Mouse (Mus musculus) limb, embryonic 15.5 days (tissue): ENCODE measurements around the gene Stum. TPM values are rescaled to one million over a fixed set of nuclear protein-coding genes. Genes with fewer than 3 reads are reported as not detected.

Experiments
- ATAC-seq: fragments of 200-750 bp; cut with Nextera tagmentation; 2 replicates; pipeline ENCODE4 v1.8.0; 2017; ENCODE audit warnings: low read depth, moderate TSS enrichment; ENCODE audit not compliant: insufficient number of reproducible peaks, low FRiP score, low TSS enrichment
- H3K27ac ChIP-seq: fragments of 300-500 bp; sonication (generic); 2 replicates; pipeline ENCODE4 v1.5.1; 2015; ENCODE audit warnings: moderate library complexity, mild to moderate bottlenecking, inconsistent platforms
- H3K27me3 ChIP-seq: fragments of 300-500 bp; sonication (generic); 2 replicates; pipeline ENCODE4 v1.6.1; 2015; ENCODE audit warnings: inconsistent platforms
- H3K36me3 ChIP-seq: fragments of 300-500 bp; sonication (generic); 2 replicates; pipeline ENCODE4 v1.6.1; 2015; ENCODE audit warnings: inconsistent platforms
- H3K4me1 ChIP-seq: fragments of 300-500 bp; sonication (generic); 2 replicates; pipeline ENCODE4 v1.6.1; 2015; ENCODE audit warnings: inconsistent platforms
- H3K4me2 ChIP-seq: fragments of 300-500 bp; sonication (generic); 2 replicates; pipeline ENCODE4 v1.6.1; 2015; ENCODE audit warnings: mild to moderate bottlenecking, inconsistent platforms
- H3K4me3 ChIP-seq: fragments of 300-500 bp; sonication (generic); 2 replicates; pipeline ENCODE4 v1.5.1; 2015; ENCODE audit warnings: mild to moderate bottlenecking, inconsistent platforms
- H3K9ac ChIP-seq: fragments of 300-500 bp; sonication (generic); 2 replicates; pipeline ENCODE4 v1.6.1; 2015; ENCODE audit warnings: inconsistent platforms
- H3K9me3 ChIP-seq: fragments of 300-500 bp; sonication (generic); 2 replicates; pipeline ENCODE4 v1.6.1; 2016; ENCODE audit warnings: inconsistent platforms
- WGBS: fragments of 180-500 bp; shearing (Covaris S2); methylation state at CpG from one replicate; pipeline ENCODE4 v1.1.7; 2015; 5-methylcytosine and 5-hydroxymethylcytosine counted together
- polyA plus RNA-seq: library from polyadenylated mRNA; unstranded; fragments of >200 nt; fragmentation: Nextera tagmentation; extraction: Ambion mirVana; gene quantifications from 2 replicates; pipeline ENCODE4 v1.2.1, GENCODE M21; 2015

Stum gene
- polyA plus RNA-seq, 1 experiment from 2014 or later = 3.9 TPM

DNA sequence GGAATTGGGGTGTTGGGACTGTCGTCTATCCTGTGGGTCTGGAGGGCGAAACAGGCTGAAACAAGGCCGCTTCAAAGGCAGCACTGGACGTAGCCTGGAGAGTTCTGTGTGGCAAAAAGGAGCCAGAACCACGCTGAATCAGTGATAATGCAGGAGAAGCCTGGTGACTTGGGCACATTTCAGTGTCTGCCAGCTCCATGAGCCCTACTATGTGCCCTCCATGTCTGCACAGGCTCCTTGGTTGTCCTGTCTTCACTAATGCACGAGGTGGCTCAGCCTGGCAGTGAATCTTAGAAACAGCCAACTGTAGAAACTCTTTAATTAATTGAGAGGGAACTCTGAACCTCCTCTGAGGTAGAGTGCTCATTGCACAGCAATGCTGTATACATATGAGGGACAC, 56.9 kb downstream of the Stum start:
- H3K27me3 ChIP-seq = no peaks in the 10 kb centered on the region
- H3K9ac ChIP-seq = no peak overlapping the region
- H3K36me3 ChIP-seq = peaks cover 13% of the 10 kb centered on the region; the same call in 1 of the 2 replicates
- no peak for ATAC-seq
- no peaks in the 10 kb centered on the region for H3K9me3 ChIP-seq
- no peak overlapping the region for H3K4me2 ChIP-seq
- peaks cover 32% of the 10 kb centered on the region for H3K4me1 ChIP-seq
- 79% methylated on average over 6 of the region's 6 CpGs for WGBS
- H3K4me3 ChIP-seq = no peak overlapping the region
- no peak overlapping the region for H3K27ac ChIP-seq

DNA sequence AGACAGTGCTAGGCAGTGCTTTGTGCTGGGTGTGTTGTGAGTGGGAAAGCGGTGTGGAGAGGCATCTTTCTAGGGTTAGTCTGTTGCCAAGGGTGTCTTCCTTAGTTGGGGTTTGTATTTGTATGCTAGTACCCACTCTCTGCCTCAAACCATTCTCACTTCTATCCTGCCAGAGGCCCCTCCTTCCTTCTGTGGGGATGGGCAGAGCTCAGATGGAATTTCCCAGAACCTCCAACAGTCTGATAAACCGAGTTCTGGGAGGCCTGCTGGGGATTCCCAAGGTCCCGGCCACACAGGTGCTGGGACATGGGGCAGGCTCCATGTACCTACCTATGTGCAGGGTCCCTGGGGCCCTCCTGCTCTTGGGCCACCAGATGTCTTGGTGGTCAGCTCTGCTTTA, 59.4 kb downstream of the Stum start:
- peaks cover 37% of the 10 kb centered on the region for H3K36me3 ChIP-seq
- no peak for ATAC-seq
- WGBS = 71% methylated on average over 3 of the region's 3 CpGs

DNA sequence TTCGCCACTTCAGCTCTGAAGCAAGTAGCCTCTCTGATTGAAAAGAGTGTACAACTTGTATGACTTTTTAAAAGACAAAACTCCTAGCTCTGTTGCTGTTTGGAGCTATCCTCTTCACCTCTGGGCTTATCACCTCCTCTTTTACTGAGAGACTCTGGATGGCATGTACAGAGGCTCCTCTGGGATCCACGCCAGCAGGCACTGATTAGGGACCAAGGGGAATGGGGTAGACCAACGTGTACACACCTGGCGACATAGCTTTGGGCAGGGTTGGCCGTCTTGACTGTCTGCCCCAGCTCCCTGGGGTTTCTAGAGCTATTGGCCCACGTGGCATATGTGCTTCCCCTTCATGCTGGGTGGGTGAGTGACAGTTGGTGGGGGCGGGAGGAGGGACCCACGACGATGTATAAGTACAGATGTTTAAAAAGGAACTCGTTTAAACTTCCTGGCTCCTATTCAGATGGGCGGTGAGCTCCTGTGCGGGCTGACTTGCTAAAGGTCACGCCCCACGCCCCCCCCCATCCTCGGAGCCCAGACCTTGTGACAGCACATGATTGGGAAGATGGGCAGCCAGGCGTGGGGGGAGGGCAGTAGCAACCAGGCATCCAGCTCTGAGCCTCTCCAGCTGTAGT, 60.2 kb downstream of the Stum start:
- H3K27me3 ChIP-seq = no peaks in the 10 kb centered on the region
- no peak for ATAC-seq
- 48% methylated on average over 16 of the region's 16 CpGs for WGBS
- H3K36me3 ChIP-seq = peaks cover 45% of the 10 kb centered on the region
- H3K9ac ChIP-seq = no peak overlapping the region
- no peak overlapping the region for H3K4me2 ChIP-seq
- no peaks in the 10 kb centered on the region for H3K9me3 ChIP-seq
- peaks cover 29% of the 10 kb centered on the region for H3K4me1 ChIP-seq
- no peak overlapping the region for H3K27ac ChIP-seq
- no peak overlapping the region for H3K4me3 ChIP-seq

More for the DNA sequence above, 59.4 kb downstream of the Stum start:
- no peak overlapping the region for H3K4me2 ChIP-seq
- H3K4me3 ChIP-seq = no peak overlapping the region
- H3K27me3 ChIP-seq = no peaks in the 10 kb centered on the region
- H3K27ac ChIP-seq = no peak overlapping the region
- no peaks in the 10 kb centered on the region for H3K9me3 ChIP-seq
- no peak overlapping the region for H3K9ac ChIP-seq
- H3K4me1 ChIP-seq = peaks cover 36% of the 10 kb centered on the region

DNA sequence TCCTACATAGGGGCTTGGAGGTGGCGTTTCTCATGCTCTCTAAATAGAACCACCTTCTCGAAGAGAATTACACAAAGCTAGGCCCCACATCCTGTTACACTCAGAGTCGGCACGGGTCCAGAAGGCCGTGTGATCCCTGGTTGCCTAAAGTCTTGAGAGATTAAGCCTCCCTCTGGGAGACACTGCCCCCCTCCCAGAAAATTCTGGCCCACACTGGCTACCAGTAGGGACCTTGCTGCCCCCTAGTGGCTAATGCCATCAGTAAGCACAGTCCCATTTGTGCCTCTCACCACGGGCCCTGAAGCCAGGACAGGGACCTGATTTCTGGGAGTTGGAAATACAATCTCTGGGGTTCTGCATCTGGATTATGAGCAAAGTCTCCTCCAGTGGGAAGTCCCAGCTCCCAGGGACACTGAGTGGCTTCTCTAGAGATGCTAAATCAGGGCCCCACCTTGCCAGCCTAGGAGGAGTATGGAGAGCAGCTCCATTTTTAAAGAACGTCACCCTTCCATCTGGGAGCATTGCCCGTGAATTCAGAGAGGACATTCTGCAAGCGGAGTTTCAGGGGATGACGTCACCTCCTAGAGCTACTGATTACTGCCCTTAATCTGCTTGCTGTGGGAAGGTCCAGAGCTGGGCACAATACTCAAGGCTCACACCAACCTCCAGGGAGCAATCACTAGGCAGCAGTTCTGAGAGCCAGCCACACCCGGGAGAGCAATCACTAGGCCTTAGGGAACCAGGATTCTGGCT, 61.1 kb downstream of the Stum start:
- peak overlapping the region; percentile 14; the same call in 1 of the 2 replicates for H3K27ac ChIP-seq
- H3K27me3 ChIP-seq = no peaks in the 10 kb centered on the region

DNA sequence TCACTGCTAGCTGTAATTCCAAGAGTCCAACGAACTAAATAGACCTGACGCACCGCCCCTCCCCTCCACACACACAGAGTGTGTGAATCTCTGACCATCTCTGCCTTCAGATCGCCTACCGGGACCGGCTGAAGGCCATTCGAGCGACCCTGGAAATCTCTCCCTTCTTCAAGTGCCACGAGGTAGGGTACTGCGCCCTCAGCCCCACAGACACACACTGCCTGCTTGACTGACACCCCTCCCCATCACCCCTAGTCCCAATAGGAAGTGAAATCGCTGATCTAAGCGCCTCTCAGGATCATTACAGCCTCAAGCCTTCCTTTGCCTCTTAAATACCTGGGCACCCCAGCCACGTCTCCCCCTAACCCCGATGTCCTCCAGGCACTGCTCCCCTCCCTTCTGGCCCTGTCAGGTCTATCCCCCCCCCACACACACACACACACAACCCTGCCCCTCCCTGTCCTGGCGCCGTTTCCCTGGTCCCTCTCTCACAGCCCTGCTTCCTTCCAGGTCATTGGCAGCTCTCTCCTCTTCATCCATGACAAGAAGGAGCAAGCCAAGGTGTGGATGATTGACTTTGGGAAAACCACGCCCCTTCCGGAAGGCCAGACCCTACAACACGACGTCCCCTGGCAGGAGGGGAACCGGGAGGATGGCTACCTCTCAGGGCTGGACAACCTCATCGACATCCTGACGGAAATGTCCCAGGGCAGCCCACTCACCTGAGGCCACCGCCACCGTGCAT, 62.0 kb downstream of the Stum start:
- Histone ChIP-seq H3K9ac (no peak overlapping the region), H3K4me3 (no peak overlapping the region), H3K36me3 (peaks cover 57% of the 10 kb centered on the region), H3K4me1 (peaks cover 20% of the 10 kb centered on the region), H3K27me3 (no peaks in the 10 kb centered on the region), H3K4me2 (no peak overlapping the region), H3K27ac (no peak overlapping the region; the same call in 1 of the 2 replicates), H3K9me3 (no peaks in the 10 kb centered on the region)
- 66% methylated on average over 25 of the region's 25 CpGs for WGBS
- ATAC-seq = no peak

More for the DNA sequence above, 61.1 kb downstream of the Stum start:
- no peak overlapping the region for H3K9ac ChIP-seq
- no peak overlapping the region for H3K4me3 ChIP-seq
- H3K36me3 ChIP-seq = peaks cover 51% of the 10 kb centered on the region
- H3K9me3 ChIP-seq = no peaks in the 10 kb centered on the region
- 29% methylated on average over 11 of the region's 11 CpGs for WGBS
- peaks cover 20% of the 10 kb centered on the region for H3K4me1 ChIP-seq
- 0 out of 2 replicates have a peak, but pooled peaks have one; percentile 5 for ATAC-seq
- H3K4me2 ChIP-seq = no peak overlapping the region

DNA sequence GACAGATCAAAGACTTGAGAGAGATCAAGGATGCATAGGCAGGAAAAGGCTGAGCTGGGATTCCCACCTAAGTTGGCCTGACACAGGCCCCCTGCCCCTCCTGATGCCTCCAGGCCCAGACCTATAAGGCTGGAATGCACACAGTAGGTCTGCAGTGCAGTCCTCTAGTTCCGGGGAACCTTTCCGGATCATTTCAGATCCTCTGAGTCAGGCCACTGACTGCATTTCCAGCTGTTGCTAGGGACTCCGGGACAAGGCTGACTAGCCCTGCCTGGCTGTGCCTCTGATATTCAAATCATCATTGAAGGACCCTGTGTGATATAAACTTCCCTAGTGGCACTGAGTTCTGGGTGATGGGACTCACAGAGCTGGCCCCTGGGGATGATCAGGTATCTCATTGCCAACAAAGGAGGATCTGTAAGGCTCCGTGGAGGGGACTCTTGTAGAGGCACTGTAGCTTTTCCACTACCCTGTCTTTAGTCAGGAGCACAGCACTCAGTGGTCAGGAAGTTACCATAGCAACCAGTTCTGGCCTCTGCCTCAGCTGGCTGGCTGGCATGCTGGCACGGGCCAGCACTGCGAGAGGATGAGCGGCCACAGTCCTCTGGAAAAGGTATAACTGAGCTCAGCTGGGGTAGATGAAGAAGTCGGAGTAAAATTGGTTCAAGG, 62.7 kb downstream of the Stum start:
- peaks cover 64% of the 10 kb centered on the region for H3K36me3 ChIP-seq
- WGBS = 57% methylated on average over 8 of the region's 8 CpGs
- H3K9me3 ChIP-seq = no peaks in the 10 kb centered on the region
- no peak for ATAC-seq
- no peak overlapping the region for H3K4me2 ChIP-seq
- H3K4me1 ChIP-seq = peaks cover 20% of the 10 kb centered on the region
- no peaks in the 10 kb centered on the region for H3K27me3 ChIP-seq
- H3K27ac ChIP-seq = peak overlapping the region; percentile 22
- H3K4me3 ChIP-seq = no peak overlapping the region
- no peak overlapping the region for H3K9ac ChIP-seq

DNA sequence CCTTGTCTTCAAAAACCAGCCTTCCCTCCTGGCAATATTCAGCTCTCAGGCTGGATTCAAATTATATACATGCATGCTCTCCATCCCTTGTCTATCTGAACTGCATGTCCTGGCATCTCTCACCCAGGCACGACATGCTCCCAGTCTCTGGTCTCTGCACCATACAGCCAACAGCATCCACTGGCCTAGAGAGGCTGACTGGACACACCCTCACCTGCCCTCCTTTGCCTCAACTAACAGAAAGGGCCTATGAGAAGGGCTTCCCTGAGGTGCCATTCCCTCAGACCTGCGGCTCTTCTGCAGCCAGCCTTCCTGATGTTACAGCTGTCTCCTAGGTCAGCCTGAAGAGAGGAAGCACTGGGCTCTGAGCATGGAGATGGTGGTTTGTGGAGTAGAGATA, 64.2 kb downstream of the Stum start:
- WGBS = 85% methylated on average over 2 of the region's 2 CpGs
- Histone ChIP-seq H3K4me2 (no peak overlapping the region), H3K9ac (no peak overlapping the region), H3K36me3 (peaks cover 74% of the 10 kb centered on the region), H3K27ac (no peak overlapping the region), H3K4me1 (peaks cover 20% of the 10 kb centered on the region), H3K27me3 (no peaks in the 10 kb centered on the region), H3K9me3 (no peaks in the 10 kb centered on the region), H3K4me3 (no peak overlapping the region)
- no peak for ATAC-seq

DNA sequence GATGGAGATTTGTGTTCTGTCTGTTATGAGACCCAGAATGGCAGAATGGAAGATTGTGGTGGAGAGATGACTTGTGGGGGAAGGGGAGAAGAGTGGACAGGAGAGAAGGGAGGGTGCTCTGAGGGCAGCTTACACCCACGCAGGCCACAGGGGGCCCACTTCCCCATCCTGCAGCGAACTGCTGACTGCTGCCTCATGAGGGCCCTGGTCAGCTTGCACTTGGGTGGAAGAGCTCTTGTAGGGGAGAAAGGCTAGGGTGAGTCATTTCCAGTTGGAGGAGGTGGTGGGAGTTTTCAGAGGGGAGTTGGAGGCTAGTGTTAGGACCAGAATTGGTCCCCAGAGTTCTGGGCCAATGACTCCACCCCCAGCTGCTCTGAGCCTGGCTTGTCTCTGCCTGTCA, 66.2 kb downstream of the Stum start:
- H3K4me2 ChIP-seq = no peak overlapping the region
- H3K36me3 ChIP-seq = peaks cover 82% of the 10 kb centered on the region
- H3K9ac ChIP-seq = no peak overlapping the region
- H3K4me1 ChIP-seq = peaks cover 17% of the 10 kb centered on the region
- 44% methylated on average over 2 of the region's 2 CpGs for WGBS
- no peak for ATAC-seq
- no peak overlapping the region for H3K4me3 ChIP-seq
- no peaks in the 10 kb centered on the region for H3K9me3 ChIP-seq
- no peak overlapping the region for H3K27ac ChIP-seq
- no peaks in the 10 kb centered on the region for H3K27me3 ChIP-seq

DNA sequence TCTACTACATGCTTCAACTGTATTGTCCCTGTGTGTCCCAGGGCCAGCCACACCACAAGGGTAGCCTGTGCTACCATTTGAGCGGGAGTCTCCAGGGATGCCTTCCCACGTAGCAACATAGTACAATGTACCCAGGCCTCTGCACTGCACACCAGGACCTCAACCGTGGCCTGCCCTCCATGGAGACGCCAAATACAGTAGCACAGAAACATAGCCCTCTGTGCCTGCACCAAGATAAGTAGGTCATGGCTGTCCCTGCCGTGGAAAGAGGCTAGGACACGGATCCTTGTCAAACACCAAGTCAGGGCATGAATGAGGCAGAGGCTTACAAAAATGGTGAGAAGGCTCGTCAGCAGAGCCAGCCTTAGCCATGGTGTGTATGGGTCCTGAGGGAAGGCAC, 67.5 kb downstream of the Stum start:
- Histone ChIP-seq H3K4me2 (no peak overlapping the region), H3K27me3 (no peaks in the 10 kb centered on the region), H3K9ac (no peak overlapping the region), H3K4me3 (no peak overlapping the region), H3K4me1 (peaks cover 8% of the 10 kb centered on the region; the same call in 1 of the 2 replicates), H3K36me3 (peaks cover 72% of the 10 kb centered on the region), H3K9me3 (no peaks in the 10 kb centered on the region), H3K27ac (no peak overlapping the region)
- 90% methylated on average over 7 of the region's 7 CpGs for WGBS
- no peak for ATAC-seq

DNA sequence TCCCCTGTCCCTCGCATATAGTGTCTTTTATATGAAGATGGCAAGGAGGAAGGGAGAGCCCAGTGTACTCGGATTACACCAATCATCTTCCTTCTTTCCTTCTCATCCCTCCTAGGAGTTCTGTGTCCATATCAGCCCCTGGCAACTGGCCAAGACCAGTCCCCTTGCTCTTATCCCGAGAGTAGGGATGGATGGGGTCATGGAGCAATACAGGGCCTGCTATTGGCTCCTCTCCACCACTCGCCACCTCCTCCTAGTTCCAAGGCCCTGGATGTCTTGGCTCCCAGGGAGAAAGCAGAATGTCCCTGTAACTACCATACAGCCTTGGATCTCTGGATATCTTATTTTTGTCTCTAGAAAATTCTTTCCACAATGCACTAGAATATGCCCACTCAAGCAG, 68.2 kb downstream of the Stum start:
- Histone ChIP-seq H3K9me3 (no peaks in the 10 kb centered on the region), H3K36me3 (peaks cover 65% of the 10 kb centered on the region), H3K27me3 (no peaks in the 10 kb centered on the region), H3K4me3 (no peak overlapping the region), H3K9ac (no peak overlapping the region), H3K4me2 (no peak overlapping the region), H3K4me1 (peaks cover 9% of the 10 kb centered on the region; the same call in 1 of the 2 replicates), H3K27ac (no peak overlapping the region)
- no peak for ATAC-seq
- 53% methylated on average over 4 of the region's 4 CpGs for WGBS

DNA sequence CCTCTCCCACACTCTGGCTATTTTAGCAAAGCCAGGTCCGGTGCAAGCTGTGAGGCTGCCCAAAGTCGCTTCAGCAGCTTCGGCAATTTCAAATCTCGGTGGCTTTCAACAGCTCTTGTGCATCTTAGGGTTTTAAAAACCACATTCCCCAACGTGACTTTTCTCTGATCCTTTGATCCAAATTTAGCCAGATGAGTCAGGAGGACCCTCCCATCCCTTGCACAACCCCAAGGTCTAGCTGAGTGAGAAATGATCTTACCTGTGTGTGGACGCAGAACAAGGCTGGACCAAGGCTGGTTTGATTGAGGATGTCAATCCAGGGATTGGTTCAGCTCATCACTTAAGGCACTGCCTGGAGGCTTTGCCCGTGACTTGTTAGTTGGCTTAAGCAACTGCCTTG, 73.0 kb downstream of the Stum start:
- Histone ChIP-seq H3K36me3 (peaks cover 24% of the 10 kb centered on the region), H3K4me2 (no peak overlapping the region), H3K4me3 (no peak overlapping the region), H3K9ac (no peak overlapping the region), H3K9me3 (no peaks in the 10 kb centered on the region), H3K27me3 (no peaks in the 10 kb centered on the region), H3K27ac (no peak overlapping the region), H3K4me1 (peaks cover 54% of the 10 kb centered on the region)
- 62% methylated on average over 7 of the region's 7 CpGs for WGBS
- no peak for ATAC-seq
